Mouse (Mus musculus): ENCODE data around the gene Clic4.

Gene Clic4

GRCm38 (mm10) chr4:135272640-135273306 is at the start of gene Clic4:
Gene Clic4, minus strand, starts transcription at chr4:135272814.
- DNase-seq (ENCODE audit: low spot score) = peak; percentile 100

- DNase-seq (ENCODE audit: low spot score) = peak; percentile 76
Observed at GRCm38 (mm10) chr4:135317966-135318365, 45.4 kb upstream of the Clic4 start.

DNA sequence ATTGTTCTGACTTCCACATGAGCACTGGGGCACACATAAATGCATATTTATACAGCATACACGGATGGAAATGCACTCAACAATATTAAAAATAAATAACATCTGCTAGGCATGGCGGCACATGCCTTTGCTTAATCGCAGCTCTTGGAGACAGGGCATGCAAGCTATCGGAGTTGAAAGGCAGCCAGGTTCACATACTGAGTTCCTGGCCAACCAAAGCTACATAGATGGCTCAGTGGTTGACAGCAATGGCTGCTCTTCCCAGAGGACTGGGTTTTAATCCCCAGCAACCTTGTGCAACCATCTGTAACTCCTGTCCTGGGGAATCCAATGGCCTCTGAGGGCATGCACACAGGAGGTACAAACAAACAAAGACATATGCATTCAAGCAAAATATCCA is 44.9 kb upstream of the Clic4 start:
- no peak for DNase-seq (ENCODE audit: low spot score)

- DNase-seq (ENCODE audit: low spot score) = no peak
Observed at GRCm38 (mm10) chr4:135315287-135315686, 42.7 kb upstream of the Clic4 start.

DNA sequence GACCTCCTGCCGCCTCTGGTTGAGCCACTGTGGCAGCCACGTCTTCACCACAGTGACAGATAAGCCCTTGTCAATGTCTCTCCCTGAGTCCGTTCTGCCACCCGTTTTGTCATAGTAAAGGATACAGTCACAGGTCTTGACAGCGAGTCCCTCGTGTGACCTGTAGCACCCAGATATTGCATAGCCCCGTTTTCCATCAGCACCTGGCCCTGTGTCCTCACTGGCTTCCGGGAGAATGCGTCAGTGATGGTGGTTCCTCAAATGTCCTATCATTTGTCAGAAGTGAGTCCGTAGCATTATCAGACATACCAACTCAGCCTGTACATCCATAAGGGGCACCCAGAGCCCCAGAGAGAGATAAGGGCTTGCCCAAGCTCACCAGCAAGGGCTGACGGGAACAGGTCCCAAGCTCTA is 41.8 kb upstream of the Clic4 start:
- no peak for DNase-seq (ENCODE audit: low spot score)

GRCm38 (mm10) chr4:135313761-135314241 is 41.2 kb upstream of the Clic4 start:
- no peak for DNase-seq (ENCODE audit: low spot score)

- DNase-seq (ENCODE audit: low spot score) = no peak
Observed at GRCm38 (mm10) chr4:135313111-135313691, 40.6 kb upstream of the Clic4 start.

DNA sequence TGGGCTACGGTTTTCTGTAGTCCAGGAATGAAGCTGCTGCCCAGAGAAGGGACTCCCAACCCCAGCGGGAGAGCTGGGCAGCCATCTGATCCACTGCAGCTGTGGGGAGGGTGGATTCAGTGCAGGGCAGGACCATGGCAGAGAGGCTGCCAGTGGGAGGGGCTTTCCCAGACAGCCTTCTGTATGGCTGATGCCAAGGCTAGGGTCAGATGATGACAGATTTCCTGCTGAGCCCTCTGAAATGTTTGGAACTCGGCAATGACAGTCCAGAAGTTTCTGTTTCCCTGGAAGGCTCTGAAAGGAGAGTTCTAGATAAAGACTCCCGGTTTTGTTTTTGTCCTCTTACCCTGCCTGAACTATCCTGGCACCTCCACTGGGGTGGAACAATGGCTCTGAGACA is 40.1 kb upstream of the Clic4 start:
- no peak for DNase-seq (ENCODE audit: low spot score)

GRCm38 (mm10) chr4:135310371-135310770 is 37.8 kb upstream of the Clic4 start:
- DNase-seq (ENCODE audit: low spot score) = peak; percentile 79

- no peak for DNase-seq (ENCODE audit: low spot score)
Observed at GRCm38 (mm10) chr4:135309726-135310125, 37.1 kb upstream of the Clic4 start.

GRCm38 (mm10) chr4:135309112-135309659 is 36.6 kb upstream of the Clic4 start:
- DNase-seq (ENCODE audit: low spot score) = peak; percentile 59

- no peak for DNase-seq (ENCODE audit: low spot score)
Observed at GRCm38 (mm10) chr4:135306971-135307632, 34.5 kb upstream of the Clic4 start.

GRCm38 (mm10) chr4:135306533-135306932 is 33.9 kb upstream of the Clic4 start:
- DNase-seq (ENCODE audit: low spot score) = no peak

GRCm38 (mm10) chr4:135302261-135302660 is 29.6 kb upstream of the Clic4 start:
- DNase-seq (ENCODE audit: low spot score) = no peak

- DNase-seq (ENCODE audit: low spot score) = no peak
Observed at GRCm38 (mm10) chr4:135301166-135301565, 28.6 kb upstream of the Clic4 start.

- DNase-seq (ENCODE audit: low spot score) = no peak
Observed at GRCm38 (mm10) chr4:135300248-135301041, 27.8 kb upstream of the Clic4 start.

GRCm38 (mm10) chr4:135298680-135299079 is 26.1 kb upstream of the Clic4 start:
- DNase-seq (ENCODE audit: low spot score) = no peak

- DNase-seq (ENCODE audit: low spot score) = no peak
Observed at GRCm38 (mm10) chr4:135297931-135298546, 25.4 kb upstream of the Clic4 start.

GRCm38 (mm10) chr4:135297146-135297545 is 24.5 kb upstream of the Clic4 start:
- DNase-seq (ENCODE audit: low spot score) = no peak

- DNase-seq (ENCODE audit: low spot score) = no peak
Observed at GRCm38 (mm10) chr4:135296565-135296964, 24.0 kb upstream of the Clic4 start.

DNA sequence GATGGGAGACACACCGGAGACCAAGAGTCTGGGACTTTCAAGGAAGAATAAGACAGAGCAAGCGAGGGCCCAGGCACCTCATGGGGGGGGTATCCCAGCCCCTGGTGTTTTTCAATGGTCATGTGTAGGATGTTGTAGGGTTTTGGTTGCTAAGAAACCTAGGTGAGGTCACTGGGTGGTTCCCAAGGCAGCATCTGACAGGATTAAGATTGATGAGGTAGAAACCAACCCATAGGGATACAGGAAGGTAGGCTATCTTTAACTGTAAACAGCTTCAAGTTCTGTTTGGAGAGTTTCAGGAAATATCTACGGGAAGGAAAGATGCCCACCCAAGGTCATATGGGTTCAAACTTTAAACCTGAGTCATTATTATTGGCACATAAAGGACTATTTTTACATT is 21.2 kb upstream of the Clic4 start:
- DNase-seq (ENCODE audit: low spot score) = no peak
